Mouse (Mus musculus): ENCODE measurements around the gene 4930404H24Rik.

DNA sequence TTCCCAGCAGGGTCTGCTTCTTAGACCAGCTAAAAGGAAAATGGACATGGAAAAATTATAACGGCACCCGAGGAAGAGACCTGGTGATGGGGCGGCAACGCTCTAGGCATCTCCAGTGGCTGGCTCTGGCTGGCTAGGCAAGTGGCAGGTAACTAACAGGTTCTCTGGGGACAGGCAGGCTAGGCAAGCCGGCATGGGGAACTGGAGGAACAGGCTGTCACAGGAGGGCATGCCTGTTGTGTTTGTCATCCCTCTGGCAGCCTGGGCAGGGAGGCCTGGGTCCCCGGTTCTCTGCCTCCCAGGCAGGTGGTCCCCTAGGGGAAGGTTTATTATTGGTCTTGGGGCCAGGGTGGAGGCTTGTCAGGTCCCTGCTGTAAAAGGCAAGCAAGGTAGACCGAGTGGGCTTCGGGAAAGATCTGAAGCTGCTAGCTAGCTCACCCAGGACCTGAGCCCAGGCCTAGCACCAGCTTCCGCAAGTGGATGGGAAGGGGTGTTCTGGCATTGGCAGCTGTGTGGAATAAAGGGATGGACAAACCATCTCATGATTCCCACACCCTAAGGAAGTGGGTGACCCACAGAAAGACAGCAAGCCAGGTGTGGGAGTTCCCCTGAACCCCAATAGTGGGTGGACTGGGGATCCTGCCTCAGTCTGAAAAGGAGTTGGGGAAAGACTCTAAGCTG, 34.4 kb downstream of the 4930404H24Rik start:
- TF ChIP-seq EP300 (IDR thresholded peaks at IDR 0.05; ENCODE audit: low read depth), result no peak
- TF ChIP-seq CTCF (IDR thresholded peaks at IDR 0.05; ENCODE audit: low read depth), result peak; percentile 8; the same call in 1 of the 2 replicates

All from liver, embryonic 14.5 days (tissue).